Mouse (Mus musculus) c-Kit-negative CD71-positive TER-119-positive erythroid progenitor cells, embryonic 14.5 days (primary cell): ENCODE measurements around the gene Nudt17.
"Not testable (repeated sequence)": the region's sequence is repeated elsewhere in the genome, so short reads cannot be mapped to it uniquely, and the experiment has no call there.

ENCODE experiments used
- DNase-seq: peaks from one replicate; pipeline ENCODE4 v3.0.0-alpha.2; 2013; ENCODE audit warnings: low read depth, low spot score

Nudt17 gene

DNA sequence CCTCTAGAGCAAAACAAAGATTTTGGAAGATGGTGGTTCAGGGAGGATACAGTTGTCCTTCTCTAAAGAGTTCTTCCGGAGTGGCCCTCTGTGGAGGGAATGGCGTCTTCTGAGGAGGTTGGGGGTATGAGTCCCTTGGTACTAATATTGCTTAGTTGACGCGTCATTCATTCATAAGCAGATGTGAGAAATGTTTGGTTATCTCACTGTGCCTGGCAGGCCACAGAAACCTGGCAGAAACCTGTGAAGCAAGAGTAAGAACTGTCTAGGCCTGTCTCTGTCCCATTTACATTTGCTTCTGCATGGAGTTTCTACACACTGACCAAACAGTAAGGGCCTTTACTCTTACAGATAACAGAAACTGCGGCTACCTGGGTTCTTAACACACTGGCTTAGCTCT is 36.8 kb downstream of the Nudt17 start:
- DNase-seq, result no peak

DNA sequence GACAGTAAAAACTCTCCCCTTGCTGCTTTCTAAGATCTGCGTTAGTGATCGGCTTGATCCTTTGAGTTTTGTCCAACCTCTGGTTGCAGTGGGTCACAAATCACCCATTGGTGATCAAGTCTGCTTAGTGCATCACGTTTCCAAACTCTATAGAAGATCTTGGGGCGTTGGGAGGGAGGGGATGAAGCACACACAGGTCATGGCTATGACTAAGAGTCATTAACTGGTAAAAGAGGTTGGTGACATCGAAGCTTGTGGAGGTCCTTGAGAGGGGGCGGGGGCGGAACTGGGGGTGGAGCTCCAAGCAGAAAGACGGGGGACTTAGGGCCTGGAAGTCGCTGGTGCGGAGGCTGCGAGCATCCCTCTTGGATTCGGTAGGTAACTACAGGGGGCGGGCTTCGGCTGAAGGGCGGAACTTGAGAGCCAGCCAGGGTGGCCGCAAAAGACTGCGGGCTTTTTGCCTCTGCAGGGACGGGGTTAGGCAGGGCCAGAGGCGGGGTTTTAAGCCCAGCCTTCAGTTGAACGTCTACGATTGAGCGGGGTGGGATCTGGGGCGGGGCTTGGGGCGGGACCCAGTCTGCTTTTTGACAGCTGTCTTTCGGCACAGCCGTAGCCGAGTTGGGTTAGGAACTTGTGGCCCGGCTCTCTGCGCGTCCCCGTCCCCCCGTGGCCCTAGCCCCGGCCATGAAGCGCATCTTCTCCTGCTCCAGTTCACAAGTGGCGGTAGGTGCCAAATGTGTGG is 38.5 kb downstream of the Nudt17 start, which contains the start of gene Ankrd35:
TSS of gene Ankrd35 (plus strand) at position 405 of the 742 bp plus-strand sequence.
- peak; percentile 22 for DNase-seq

DNA sequence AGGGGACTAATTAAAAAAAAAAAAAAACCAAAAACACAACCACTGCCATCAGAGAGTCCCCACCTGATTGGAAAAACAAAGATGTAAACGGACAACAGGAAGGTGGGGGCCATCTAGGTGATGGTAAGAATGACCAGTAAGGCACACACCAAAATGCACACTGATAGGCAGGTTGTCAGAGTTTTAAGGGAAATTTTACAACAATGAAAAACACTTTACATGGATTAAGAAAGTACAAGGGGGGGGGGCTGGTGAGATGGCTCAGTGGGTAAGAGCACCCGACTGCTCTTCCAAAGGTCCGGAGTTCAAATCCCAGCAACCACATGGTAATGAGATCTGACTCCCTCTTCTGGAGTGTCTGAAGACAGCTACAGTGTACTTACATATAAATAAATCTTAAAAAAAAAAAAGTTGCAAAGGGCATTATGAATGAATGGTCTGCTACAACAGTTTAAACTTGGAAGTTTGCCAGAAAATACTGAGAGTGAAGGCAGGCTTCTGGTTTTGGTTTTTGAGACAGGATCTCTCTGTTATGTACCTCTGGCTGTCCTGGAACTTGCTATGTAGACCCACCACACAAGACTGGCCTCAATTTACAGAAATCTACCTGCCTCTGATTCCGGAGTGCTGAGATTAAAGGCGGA is 39.8 kb downstream of the Nudt17 start:
- no peak for DNase-seq

DNA sequence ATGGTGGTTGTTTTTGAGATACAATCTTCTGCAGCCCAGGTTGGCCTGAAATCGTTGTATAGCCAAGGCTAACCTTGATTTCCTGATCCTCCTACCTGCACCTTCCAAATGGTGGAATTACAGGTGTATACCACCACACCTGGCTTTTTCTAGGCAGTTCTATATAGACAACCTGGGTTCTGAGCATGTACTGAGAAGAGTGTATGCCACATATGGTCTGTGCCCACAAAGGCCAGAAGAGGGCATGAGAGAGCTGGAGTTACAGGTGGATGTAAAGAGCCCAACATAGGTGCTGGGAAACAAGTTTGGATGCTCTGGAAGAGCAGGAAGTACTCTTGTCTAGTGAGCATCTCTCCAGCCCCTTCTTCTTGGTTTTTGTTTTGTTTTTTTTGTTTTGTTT is 41.0 kb downstream of the Nudt17 start:
- no peak for DNase-seq

- no peak for DNase-seq
Observed at GRCm38 (mm10) chr3:96666916-96667315, 41.4 kb downstream of the Nudt17 start.

DNA sequence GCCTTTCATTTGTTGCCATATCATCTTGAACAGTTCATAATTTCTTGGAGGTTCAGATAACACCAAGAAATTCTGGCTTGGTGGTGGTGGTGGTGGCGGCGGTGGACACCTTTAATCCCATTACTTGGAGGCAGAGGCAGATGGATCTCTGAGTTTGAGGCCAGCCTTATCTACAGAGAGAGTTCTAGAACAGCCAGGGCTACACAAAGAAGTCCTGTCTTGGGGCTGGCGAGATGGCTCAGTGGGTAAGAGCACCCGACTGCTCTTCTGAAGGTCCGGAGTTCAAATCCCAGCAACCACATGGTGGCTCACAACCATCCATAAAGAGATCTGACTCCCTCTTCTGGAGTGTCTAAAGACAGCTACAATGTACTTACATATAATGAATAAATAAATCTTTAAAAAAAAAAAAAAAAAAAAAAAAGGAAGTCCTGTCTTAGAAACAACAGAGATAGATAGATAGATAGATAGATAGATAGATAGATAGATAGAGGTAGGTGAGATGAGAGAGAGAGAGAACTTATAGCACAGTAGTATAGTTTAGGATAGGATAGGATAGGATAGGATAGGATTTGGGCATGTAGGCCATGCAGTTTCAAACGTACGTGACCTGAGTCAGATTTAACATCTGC is 42.5 kb downstream of the Nudt17 start:
- DNase-seq, result not testable (repeated sequence)

DNA sequence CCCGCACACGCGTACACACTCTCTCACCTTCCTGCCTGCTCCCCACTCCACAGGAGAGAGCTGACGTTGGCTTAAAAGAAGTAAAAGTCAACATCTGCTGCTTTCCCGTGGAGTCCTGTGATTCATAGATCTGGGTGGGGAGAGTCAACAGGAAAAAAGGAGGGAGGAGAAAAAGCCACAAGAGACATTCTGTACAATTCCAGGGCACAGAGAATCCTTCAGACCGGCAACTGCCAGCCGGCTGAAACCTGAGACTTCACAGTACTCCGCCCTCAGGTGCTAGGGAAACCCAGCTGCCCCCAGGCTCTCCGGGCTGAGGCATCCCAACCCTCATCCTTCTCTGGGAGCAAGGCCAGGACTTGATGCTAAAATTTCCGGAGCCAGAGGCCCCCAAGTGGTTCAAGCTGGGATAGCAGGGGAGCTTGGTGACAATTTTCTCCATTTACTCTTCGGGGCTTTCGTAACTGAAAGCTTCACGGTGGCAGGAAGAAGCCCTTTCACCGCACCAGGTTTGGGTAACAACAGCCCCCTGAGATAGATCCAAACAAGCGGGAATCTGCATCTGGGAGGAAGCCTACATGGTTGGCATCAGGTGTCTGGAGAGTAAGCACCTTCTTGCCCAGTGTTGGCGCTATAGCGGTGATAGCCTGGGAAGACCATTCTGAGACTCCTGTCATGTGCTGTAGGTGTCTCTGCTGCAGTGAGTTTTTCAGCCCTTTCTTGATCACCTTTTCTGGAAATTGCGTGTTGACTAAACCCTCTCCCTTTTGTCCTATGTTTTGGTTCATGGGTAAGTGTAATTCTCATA is 44.7 kb downstream of the Nudt17 start:
- DNase-seq, result no peak

- DNase-seq, result no peak
Observed at GRCm38 (mm10) chr3:96662731-96663316, 45.5 kb downstream of the Nudt17 start.

DNA sequence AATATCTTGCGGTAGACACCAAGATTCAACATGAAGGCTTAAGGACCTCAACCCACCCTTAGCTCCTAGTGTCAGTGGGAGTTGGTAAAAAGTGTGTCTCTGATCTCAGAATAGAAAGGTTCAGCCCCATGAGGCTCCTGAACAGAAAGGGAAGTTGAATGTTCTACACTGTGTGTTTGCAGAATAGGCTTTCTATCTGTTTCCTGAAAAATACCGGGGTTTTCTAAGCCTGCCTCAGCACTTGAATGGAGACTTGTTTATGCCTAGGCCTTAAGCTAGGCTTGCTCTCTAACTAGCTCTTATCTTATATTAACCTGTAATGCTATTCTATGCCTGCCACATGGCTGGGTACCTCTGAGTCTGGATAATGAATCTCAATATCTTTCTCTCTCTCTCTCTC is 47.5 kb downstream of the Nudt17 start:
- no peak for DNase-seq
